Mouse (Mus musculus): ENCODE measurements around the gene Fam102a.

DNA sequence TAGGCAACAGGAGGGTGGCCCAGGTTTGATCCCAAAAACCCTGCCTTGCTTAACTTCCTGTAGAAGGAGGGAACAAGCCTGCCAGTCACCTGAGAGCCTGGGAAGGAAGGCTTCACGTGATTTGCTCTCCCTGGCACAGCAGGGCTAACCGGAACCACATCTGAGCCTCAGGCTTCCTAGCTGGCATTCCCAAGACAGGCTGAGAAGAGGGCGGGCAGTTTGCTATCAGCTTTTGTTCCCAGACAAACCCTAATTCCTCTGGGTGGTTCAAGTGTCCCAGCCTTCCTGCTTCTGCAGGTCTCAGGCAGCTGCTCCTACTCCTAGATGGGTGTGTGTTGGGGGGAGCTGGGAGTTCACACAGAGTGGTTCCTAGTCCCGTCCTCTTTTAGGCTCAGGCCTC, 20.4 kb downstream of the Fam102a start:
- TF ChIP-seq ZC3H11A (IDR thresholded peaks at IDR 0.05; ENCODE audit: borderline replicate concordance, low read depth, low read length), result no peak
- no peak for TF ChIP-seq MAFK (IDR thresholded peaks at IDR 0.05; ENCODE audit: insufficient read depth, low read depth, low read length)
- TF ChIP-seq CHD2 (IDR thresholded peaks at IDR 0.05; ENCODE audit: low read depth, low read length), result no peak
